Mouse (Mus musculus) spleen, adult 2 months (tissue): ENCODE measurements at regions not wholly inside any gene's neighbourhood (a gene's known extent, or its start where the extent isn't known, plus 50 kb on each side); places are given as distances from the start of the nearest gene placed in this dataset.

Source experiments
- CTCF ChIP-seq: fragments of 200-500 bp; IDR thresholded peaks from 2 replicates; pipeline ENCODE4 v1.5.1; 2011; ENCODE audit warnings: mild to moderate bottlenecking, inconsistent platforms; ENCODE audit not compliant: insufficient read depth, insufficient read length, insufficient replicate concordance; ENCODE audit errors: extremely low read depth
- POLR2A ChIP-seq: fragments of 200-500 bp; IDR thresholded peaks from 2 replicates; pipeline ENCODE4 v1.6.1; 2011; ENCODE audit warnings: low read depth, low read length, inconsistent platforms

- TF ChIP-seq POLR2A (no peak), CTCF (no peak)
Measured at GRCm38 (mm10) chr9:61530263-61531045, 158.3 kb downstream of the Tle3 start.
